Mouse (Mus musculus) bone marrow, adult 2 months (tissue): ENCODE results near the gene Pou5f2. TPM values are rescaled to one million over a fixed set of nuclear protein-coding genes. Genes with fewer than 3 reads are reported as not detected.

ENCODE experiments used
- H3K27ac ChIP-seq: fragments of 200-500 bp; 2 replicates; pipeline ENCODE4 v1.5.1; 2012; ENCODE audit warnings: low read depth, mild to moderate bottlenecking, control low read depth, inconsistent platforms, low read length; ENCODE audit not compliant: control insufficient read depth, poor library complexity, insufficient read depth
- H3K4me1 ChIP-seq: fragments of 200-500 bp; 2 replicates; pipeline ENCODE4 v1.6.1; 2011; ENCODE audit warnings: low read length; ENCODE audit not compliant: control insufficient read depth, insufficient read depth
- H3K4me3 ChIP-seq: fragments of 200-500 bp; replicated peaks from 2 replicates; pipeline ENCODE3; 2011; ENCODE audit warnings: mild to moderate bottlenecking, low read depth, low read length, control low read depth; ENCODE audit not compliant: control insufficient read depth
- CTCF ChIP-seq: fragments of 200-500 bp; IDR thresholded peaks from 2 replicates; pipeline ENCODE4 v1.5.1; 2011; ENCODE audit warnings: low read length, control low read depth; ENCODE audit not compliant: control insufficient read depth, insufficient read depth
- POLR2A ChIP-seq: fragments of 200-500 bp; IDR thresholded peaks from 2 replicates; pipeline ENCODE4 v1.6.1; 2011; ENCODE audit warnings: low read depth, mild to moderate bottlenecking, control low read depth, low read length, borderline replicate concordance; ENCODE audit not compliant: control insufficient read depth
- WGBS: fragments of 180-500 bp; shearing (Covaris S2); methylation state at CpG from one replicate; pipeline ENCODE4 v1.1.7; 2018; 5-methylcytosine and 5-hydroxymethylcytosine counted together
- polyA plus RNA-seq: library from polyadenylated mRNA; stranded (reverse); fragments of >200 nt; gene quantifications from 2 replicates; pipeline ENCODE4 v1.2.4, GENCODE M21; 2011; ENCODE audit warnings: low replicate concordance; ENCODE audit not compliant: missing spikeins, insufficient read depth, insufficient read length

Gene Pou5f2
- 0.93 and 1.1 TPM in 2 replicates for polyA plus RNA-seq

DNA sequence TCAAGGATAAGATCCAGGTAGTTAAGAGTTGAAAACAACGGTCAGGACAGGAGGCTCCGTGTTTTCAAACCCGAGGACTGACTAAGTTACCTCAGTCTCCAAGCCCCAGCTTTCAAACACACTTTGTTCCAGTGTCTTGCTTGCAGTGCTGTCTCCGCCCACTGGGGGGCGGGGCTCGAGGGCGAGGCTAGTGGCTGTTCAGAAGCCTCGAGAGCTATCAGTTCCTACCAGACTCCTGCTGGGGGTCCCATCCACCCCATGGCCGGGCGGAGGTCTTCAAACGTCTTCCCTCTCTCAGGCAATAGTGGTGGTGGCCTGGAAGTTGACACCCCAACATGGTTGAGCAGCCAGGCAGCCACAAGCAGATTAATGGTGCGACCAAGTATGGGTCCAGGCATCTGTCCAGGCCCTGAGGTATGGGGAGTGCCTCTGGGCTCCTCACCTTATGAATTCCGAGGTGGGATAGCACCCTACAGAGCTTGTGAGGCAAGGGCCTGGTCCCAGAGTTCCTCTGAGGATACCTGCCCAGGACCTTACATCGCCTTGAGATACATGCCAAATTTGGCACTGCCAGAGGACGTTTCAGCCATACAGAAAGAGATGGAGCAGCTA lies at the start of gene Pou5f2:
TSS of gene Pou5f2 (plus strand) at position 220 of the 612 bp plus-strand sequence.
- H3K27ac ChIP-seq, result no peak within 1 kb of the TSS
- no peaks in the 10 kb centered on the region for H3K4me1 ChIP-seq
- WGBS, result 68% methylated on average over 15 of the region's 15 CpGs
- H3K4me3 ChIP-seq, result no peak within 1 kb of the TSS
- TF ChIP-seq CTCF, result peak; percentile 21; the same call in 1 of the 2 replicates
- TF ChIP-seq POLR2A, result no peak

- H3K4me1 ChIP-seq, result no peaks in the 10 kb centered on the region
- H3K4me3 ChIP-seq, result no peak overlapping the region
- H3K27ac ChIP-seq, result no peak overlapping the region
- WGBS, result 66% methylated on average over 3 of the region's 3 CpGs
- TF ChIP-seq POLR2A (no peak), CTCF (no peak)
Measured at GRCm38 (mm10) chr13:77976248-77976647, 48.5 kb upstream of the Pou5f2 start.

GRCm38 (mm10) chr13:77977121-77977520 lies 47.6 kb upstream of the Pou5f2 start:
- WGBS, result 89% methylated on average over 1 of the region's 1 CpGs
- no peak for TF ChIP-seq CTCF
- no peak for TF ChIP-seq POLR2A
- no peaks in the 10 kb centered on the region for H3K4me1 ChIP-seq

GRCm38 (mm10) chr13:77982105-77982851 lies 42.4 kb upstream of the Pou5f2 start:
- 46% methylated on average over 5 of the region's 5 CpGs for whole genome bisulfite sequencing

More at GRCm38 (mm10) chr13:77977121-77977520, 47.6 kb upstream of the Pou5f2 start:
- H3K4me3 ChIP-seq, result no peak overlapping the region
- H3K27ac ChIP-seq, result no peak overlapping the region

GRCm38 (mm10) chr13:77982852-77983202 lies 41.9 kb upstream of the Pou5f2 start:
- no peak overlapping the region for H3K4me3 ChIP-seq
- no peak overlapping the region for H3K27ac ChIP-seq
- H3K4me1 ChIP-seq, result no peaks in the 10 kb centered on the region
- 87% methylated on average over 2 of the region's 2 CpGs for WGBS
- TF ChIP-seq POLR2A, result no peak
- no peak for TF ChIP-seq CTCF

More at GRCm38 (mm10) chr13:77982105-77982851, 42.4 kb upstream of the Pou5f2 start:
- no peak for TF ChIP-seq POLR2A
- TF ChIP-seq CTCF, result no peak
- H3K4me1 ChIP-seq, result no peaks in the 10 kb centered on the region
- no peak overlapping the region for H3K27ac ChIP-seq
- no peak overlapping the region for H3K4me3 ChIP-seq

DNA sequence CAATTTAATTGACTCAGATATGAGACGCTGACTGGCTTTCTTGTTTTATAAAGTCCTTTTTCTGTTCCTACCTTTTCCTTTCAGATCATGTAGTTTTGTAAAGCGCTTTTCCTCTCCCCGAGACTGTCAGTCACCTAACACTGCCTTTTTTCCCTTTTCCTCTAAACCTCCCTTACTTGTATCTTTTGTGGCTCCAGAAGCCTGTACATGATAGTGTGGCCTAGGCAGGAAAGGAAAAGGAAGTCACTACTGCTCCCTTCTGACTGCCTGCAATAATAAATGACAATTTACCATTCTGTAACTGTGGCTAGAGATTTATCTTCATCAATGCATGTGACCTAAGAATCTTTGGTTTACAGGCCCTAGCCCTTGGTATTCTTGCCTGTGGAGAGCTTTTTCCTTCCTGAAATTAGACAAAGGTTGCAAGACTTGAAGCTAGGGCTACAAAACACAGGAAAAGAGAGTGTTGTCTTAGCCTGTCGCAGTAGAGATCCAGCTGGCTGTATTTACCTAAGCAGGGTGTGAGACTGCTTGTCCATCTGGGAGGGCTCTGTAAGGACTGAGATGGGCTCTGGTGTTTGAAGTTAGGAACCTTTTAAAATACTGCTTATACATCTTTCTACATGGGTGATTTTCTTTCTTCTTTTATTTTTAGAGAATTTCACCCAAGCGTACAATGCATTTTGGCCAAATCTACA lies 33.4 kb upstream of the Pou5f2 start:
- Histone ChIP-seq H3K27ac (no peak overlapping the region), H3K4me1 (no peaks in the 10 kb centered on the region), H3K4me3 (no peak overlapping the region)
- 82% methylated on average over 5 of the region's 5 CpGs for WGBS
- TF ChIP-seq POLR2A, result no peak
- no peak for TF ChIP-seq CTCF

DNA sequence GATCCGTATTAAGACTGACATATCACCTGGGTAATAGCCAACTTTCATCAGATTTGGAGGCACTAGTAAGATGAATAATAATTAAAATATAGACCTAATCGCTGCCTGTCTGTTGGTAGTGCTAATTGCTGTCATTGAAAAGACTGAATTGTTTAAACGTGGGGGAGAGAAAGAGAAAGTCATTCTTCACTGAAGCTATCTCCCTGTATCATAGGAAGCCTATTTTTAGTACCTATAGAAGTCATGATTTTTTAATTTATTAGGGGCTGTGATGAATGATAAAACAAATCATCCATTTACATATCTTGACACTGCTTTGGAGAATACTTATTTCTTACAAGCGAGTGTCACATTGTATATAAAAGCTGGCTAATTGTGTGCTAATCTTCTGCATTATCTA lies 20.1 kb upstream of the Pou5f2 start:
- TF ChIP-seq CTCF, result no peak
- no peak for TF ChIP-seq POLR2A
- no peak overlapping the region for H3K27ac ChIP-seq
- no peak overlapping the region for H3K4me3 ChIP-seq
- H3K4me1 ChIP-seq, result no peaks in the 10 kb centered on the region
- WGBS, result 80% methylated on average over 4 of the region's 4 CpGs

GRCm38 (mm10) chr13:78005344-78005743 lies 19.4 kb upstream of the Pou5f2 start:
- 80% methylated on average over 3 of the region's 3 CpGs for WGBS
- TF ChIP-seq POLR2A (no peak), CTCF (no peak)
- H3K4me1 ChIP-seq, result no peaks in the 10 kb centered on the region

More at GRCm38 (mm10) chr13:78005344-78005743, 19.4 kb upstream of the Pou5f2 start:
- Histone ChIP-seq H3K4me3 (no peak overlapping the region), H3K27ac (no peak overlapping the region)
